Mouse (Mus musculus) bone marrow macrophage, adult 2 months (primary cell): ENCODE results near the gene Usp50.

ENCODE experiments used
- CTCF ChIP-seq: IDR thresholded peaks from 2 replicates; pipeline ENCODE4 v1.5.1; 2012; ENCODE audit warnings: low read depth, mild to moderate bottlenecking, low read length, moderate library complexity
- POLR2A ChIP-seq: IDR thresholded peaks from 2 replicates; pipeline ENCODE4 v1.6.1; 2012; ENCODE audit warnings: mild to moderate bottlenecking, low read depth, low read length, borderline replicate concordance

- TF ChIP-seq CTCF (no peak), POLR2A (no peak)
Measured at GRCm38 (mm10) chr2:126668621-126669252, 114.5 kb downstream of the Usp50 start.
